Mouse (Mus musculus) induced T-regulatory cell, adult 2 months (primary cell): ENCODE data around the gene Spem2.
"Not testable (repeated sequence)": the region's sequence is repeated elsewhere in the genome, so short reads cannot be mapped to it uniquely, and the experiment has no call there.

Source experiments
- DNase-seq: peaks from one replicate; pipeline ENCODE4 v3.0.0-alpha.2; 2012; ENCODE audit warnings: low read depth

The Spem2 gene

DNA sequence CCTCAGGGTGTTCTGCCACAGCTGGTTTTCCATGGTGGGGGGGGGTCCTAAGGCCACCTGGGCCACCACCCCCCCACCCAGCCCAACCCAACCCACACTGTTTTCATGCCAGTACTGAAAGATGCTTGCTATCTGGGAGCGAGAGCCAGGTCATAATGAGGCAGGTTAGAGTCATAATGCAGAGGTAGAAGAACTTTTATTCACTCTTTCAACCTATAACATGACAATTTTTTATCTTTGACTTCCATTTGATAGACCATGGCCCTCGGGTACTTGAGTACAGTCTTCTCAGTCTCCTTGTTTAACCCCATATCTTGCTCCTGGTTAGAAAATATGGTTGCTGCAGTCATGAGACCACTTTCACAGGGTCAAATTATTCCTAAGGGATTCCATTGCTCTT is at the start of gene Spem2:
Gene Spem2, minus strand, starts transcription at position 101 of the 400 bp plus-strand sequence.
- DNase-seq = no peak

DNA sequence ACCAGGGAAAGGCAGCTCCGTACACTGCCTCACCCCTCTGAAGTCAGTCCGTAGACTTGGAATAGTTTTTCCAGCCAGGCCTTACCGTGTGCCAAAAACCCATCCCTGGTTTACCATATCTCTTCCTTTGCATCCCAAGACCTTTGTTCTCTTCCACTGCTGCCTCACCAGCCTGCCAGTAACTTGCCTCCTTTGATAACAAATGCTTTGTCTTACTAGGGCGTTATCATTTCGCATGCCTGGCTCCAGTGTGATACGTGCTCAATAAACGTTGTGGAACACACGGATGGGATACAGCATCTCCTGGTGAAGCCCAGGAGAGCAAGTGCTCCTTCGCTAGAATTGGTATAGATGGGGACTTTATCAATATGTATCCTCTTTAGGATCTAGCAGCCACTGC is 49.1 kb upstream of the Spem2 start:
- no peak for DNase-seq

DNA sequence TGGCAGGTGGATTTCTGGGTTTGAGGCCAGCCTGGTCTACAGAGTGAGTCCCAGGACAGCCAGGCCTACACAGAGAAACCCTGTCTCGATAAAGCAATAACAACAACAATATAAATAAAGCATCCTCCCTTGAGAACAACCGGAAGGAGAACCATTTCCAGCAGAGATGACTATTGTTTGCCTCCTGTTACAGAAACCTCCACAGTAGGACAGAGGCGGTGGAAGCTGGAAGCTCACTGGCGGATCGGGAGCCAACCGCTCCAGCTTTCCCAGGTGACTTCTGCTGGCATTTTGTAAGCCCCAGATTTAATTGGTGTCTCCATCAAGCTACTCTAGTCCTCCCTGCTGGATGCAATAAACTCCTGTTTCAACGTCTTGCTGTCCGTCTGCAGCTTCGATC is 47.3 kb upstream of the Spem2 start:
- DNase-seq = no peak

DNA sequence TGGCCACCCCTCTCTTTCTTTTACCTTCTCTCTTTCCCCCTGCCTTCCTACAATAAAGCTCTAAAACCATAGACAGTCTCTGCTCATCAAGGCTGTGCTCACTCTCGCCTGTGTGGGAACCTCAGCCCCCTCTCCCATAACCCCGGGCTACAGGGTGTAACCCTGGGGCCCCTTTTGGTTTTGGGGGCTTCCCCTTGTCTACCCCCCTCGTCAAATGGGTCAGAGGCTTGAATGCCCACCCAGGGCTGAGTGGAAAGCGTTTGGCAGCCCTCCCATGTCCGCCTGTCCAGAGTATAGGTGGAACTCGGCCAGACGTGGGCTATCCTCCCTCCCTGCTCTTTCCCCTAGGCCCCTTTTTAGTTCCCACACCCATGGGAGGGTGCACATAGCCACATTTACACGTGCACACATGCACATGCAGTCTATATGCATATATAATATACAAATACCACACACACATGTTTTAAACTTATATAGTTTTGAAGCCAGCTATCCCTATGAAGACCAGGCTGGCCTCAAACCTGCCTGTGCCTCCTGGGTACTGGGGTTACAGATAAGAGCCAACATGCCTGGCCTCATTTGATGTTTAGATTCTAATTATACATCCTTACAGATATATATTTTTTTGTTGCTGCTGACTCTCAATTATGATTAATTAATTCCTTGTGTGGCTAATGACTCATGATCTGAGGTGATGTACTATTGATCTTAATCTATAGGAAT is 46.0 kb upstream of the Spem2 start:
- DNase-seq = no peak

DNA sequence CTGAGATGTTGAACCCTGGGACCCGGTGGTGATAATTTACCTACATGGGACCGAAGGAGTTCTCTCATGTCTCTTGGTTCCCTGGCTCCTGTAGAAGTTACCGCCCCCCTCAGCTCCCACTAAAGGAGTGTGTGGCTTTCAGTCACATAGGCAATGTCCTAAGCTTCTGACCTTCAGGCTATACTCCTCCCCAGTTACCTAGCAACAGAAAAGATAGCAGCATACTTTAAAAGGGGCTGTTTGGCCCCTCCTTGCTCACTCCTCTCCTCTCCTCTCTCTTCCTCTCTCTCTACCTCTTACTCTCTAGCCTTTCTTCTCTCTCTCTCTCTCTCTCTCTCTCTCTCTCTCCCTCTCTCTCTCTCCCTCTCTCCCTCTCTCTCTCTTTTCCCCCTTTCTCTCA is 45.5 kb upstream of the Spem2 start:
- DNase-seq = not testable (repeated sequence)

DNA sequence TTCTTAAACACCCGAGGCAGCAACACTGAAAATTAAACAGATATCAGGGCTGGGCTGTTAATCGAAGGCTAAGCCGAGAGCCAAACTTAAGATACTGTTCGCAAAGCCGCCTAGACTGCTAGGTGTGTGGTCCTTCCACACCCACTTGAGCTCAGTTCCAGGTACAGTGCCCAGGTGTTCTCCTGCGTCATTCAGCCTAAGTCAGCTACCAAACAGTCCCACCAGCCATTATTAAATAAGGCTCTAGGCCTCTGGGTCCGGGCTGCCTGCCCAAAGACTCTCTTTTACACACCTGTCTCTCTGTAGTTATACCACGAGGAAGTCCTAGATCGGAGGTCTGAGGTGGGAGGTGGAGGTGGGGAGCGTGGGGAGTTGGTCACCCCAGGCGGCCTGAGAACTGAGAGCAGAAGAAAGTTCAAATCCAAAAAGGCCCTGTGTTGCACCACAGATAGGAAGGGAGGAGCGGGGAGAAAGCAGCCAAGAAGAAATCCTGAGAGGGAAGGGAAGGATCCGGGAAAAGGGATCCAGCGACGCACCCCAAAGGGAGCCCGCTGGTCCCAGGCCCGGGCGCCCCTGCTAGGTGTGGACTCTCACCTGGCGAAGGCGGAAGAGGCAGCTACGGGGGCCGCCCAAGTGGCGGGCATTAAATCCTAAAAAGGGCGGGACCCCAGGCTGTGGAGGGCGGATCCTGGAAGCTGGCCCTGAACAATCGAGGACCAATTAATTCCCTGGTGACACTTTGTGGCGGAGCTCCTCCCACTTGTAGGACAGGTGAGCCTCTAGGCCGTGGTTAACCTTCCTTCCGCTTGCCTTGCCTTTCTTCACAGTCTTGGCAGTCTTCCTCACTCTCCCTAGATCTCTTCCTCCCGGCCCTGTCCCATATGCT is 40.1 kb upstream of the Spem2 start, which contains the start of gene Tnk1:
Gene Tnk1, minus strand, starts transcription at position 618 of the 886 bp plus-strand sequence.
- DNase-seq = no peak

DNA sequence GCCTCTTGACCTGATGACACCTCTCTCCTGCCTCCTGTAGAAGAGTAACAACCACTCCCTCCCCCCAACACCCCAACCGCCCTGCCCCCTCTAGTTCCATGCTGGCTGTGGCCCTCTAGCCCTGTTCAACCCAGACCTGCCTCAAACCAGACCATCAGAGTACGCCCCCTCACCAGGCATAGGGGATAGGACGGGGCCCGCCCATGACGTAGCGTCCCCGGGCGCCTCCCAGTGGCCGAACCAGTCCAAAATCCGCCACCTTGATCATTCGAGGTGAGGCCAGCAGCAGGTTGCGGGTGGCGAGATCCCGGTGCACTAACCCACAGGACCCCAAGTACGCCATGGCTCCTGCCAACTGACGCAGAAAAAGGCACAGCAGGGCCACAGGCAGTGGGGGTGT is 37.1 kb upstream of the Spem2 start:
- peak; percentile 61 for DNase-seq

DNA sequence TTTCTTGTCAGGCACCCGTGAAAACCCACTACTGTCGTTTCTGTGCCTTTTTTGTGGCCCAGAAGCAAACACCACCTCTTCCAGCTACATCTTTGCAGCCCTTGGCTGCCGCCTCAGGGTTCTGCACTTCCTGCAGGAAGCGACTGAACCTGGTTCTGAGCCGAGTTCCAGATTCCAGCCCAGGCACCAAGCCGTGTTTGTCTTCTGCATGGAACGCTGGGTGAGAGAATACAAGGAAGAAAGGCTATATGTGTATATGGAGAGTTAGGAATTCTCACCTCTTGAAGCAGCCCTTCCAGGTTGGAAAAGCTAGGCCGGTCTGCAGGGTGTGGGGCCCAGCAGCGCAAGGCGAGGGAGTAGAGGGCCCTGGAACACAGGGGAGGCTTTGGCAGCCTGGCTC is 36.4 kb upstream of the Spem2 start:
- no peak for DNase-seq

DNA sequence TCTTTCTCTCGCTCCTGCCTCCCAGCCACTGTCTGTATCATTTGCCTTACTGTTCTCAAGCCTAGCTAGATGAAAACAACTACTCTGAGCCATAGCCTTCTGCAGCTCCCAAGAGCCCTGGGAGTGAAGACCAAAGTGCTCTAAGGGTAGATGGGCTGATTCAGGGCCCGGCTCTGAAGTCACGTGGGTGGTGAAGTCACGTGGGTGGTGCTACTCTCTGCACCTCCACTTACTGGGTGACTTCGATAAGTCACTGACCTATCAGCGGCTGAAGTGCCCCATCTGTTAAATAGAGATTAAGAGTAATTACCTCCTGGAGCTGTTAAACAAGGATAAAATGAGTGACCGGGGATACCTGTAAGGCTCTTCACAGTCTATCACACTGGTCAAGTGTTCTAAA is 35.7 kb upstream of the Spem2 start:
- DNase-seq = peak; percentile 40

DNA sequence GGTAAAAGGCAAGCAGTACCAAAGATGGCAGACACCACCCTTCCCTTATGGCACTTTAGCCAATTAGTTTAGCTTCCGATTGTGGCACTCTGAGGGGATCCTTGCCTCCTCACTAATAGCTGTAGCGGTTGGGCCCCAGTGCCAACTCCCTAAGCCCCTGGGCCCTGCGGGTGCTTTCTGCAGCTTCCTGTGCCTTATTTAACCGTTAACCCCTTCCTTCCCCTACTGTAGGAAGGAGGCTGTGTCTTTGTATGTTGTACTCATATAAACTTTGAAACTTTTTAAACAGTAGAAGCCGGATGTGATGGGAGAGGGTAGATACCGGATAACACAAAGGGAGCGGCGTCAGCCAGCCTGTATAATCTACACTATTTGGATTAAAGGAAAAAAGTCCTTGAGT is 32.5 kb upstream of the Spem2 start:
- no peak for DNase-seq

DNA sequence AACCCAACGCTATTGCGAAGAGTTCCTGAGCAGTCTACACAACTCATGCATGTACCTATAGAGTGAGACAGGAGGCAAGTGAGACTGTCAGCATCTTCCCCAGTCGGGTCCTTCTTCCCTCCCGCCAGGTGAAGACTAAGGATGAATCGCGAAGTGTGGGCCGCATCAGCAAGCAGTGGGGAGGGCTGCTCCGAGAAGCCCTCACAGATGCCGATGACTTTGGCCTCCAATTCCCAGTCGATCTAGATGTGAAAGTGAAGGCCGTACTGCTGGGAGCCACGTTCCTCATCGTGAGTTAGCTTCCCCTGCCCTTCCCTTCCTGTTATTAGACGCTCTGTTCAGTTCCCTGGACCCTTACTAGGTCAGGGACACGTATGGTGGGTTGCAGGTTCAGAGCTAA is 31.6 kb upstream of the Spem2 start:
- DNase-seq = no peak

DNA sequence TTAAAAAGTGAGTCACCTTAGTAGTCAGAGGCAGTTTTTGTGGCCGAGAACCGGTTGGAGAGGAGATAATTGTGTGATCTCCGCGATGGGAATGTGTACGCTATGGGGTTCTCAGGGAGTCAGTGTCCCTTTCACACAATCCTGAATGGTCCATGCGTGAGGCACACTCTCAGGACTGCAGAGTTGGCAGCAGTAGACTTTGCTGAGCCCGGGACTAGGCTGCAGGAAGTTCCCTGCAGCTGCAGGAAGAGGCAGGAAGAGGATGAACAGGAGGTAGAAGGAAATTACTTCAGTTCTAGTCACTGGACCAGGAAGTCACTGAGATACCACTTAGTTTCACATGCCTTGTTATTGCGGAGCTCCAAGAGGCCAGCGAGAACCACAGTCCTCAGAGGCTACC is 30.9 kb upstream of the Spem2 start:
- DNase-seq = no peak

DNA sequence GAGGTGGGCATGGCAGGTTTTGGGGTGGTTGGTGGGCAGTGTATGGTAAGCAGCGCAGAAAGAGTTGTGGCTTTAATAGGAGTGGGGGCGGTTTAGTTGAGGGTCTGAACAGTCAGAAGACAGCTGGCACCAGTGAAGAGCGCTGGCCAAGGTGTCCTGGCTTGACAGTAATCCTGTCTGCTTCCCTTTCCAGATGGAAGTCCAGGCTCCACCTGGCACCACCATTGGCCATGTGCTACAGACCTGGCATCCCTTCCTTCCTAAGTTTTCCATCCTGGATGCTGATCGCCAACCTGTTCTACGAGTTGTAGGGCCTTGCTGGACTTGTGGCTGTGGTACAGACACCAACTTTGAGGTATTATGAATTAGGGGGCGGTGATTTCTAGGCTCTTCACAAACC is 29.8 kb upstream of the Spem2 start:
- DNase-seq = no peak

DNA sequence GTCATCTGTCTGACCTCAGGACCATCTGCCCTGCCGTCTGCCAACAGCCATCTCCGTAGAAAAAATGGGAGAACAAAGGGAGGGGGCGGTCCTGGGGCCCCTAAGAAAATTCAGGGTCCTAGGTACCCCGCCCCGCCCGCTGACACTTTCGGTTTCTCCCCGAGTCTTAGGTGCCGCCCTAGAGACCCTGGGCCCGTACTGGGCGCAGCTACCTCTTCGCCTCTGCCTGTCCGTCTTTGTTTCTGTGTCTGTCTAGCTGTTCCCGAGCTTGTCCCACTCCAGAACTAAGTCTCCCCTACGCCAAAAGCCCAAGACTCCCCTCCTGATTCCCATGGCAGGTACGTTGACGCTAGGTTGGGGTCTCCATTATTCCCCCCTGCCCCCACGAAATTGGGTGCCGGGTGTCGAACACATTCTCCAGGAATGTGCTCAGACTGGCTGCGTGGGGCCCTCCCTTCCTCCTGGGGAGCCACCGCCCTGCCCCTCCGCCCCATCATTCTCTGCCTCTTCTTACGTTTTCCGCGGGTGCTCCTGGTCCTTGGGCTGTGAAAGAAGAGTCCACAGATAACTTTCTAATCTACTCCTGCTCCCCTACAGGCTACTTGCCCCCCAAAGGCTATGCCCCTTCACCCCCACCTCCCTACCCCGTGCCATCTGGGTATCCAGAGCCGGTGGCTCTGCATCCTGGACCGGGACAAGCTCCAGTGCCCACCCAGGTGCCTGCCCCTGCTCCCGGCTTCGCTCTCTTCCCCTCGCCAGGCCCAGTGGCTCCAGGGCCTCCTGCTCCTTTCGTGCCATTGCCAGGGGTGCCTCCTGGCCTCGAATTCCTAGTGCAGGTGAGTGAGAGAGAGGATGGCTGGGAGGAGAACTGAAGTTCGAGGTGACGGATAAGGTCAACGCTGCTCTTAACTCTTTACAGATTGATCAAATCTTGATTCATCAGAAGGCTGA is 28.7 kb upstream of the Spem2 start:
- peak; percentile 85 for DNase-seq

DNA sequence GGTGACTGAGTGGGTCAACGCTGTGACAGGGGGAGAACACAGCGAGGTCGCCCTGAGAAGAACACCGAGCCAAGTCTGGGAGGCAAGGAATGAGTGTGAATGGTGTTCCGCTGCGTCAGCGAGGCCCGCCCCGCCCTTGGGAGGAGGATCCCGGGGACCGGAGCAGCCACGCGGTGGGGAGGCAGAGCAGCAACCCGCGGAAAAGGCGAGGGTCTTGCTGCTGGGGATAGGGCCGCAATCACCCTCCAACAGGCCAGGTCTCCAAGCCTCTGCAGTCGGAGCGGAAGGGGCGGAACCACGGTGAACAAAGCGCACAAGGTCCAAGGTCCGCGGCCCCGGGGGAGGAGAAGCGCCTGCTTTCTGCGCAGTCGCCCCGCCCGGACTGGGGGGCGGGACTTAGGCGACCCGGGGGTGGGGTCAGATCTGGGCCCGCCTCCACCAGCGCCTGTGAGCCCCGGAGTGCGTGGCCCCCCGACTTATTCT is 28.0 kb upstream of the Spem2 start, which contains the start of gene Plscr3:
Gene Plscr3, plus strand, starts transcription at position 179 of the 483 bp plus-strand sequence.
- DNase-seq = peak; percentile 92

DNA sequence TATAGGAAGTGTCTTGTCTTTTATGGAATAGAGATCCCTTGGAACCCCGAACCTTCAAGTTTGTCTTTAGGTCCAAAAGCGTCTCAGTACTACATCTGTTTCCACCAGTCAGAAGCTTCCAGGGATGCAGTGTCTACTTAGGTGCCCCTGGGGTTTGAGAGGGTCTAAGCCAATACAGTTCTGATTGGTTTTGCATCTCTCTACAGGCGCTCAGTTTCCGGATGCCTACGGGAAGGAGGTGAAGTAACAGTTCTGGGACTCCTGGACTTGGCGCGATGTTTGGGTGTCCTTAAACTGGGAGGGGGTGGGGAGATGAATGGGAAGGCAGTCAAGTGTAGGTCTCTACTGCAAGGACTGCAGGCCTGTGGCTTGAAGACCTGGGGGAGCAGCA is 20.4 kb upstream of the Spem2 start:
- no peak for DNase-seq

DNA sequence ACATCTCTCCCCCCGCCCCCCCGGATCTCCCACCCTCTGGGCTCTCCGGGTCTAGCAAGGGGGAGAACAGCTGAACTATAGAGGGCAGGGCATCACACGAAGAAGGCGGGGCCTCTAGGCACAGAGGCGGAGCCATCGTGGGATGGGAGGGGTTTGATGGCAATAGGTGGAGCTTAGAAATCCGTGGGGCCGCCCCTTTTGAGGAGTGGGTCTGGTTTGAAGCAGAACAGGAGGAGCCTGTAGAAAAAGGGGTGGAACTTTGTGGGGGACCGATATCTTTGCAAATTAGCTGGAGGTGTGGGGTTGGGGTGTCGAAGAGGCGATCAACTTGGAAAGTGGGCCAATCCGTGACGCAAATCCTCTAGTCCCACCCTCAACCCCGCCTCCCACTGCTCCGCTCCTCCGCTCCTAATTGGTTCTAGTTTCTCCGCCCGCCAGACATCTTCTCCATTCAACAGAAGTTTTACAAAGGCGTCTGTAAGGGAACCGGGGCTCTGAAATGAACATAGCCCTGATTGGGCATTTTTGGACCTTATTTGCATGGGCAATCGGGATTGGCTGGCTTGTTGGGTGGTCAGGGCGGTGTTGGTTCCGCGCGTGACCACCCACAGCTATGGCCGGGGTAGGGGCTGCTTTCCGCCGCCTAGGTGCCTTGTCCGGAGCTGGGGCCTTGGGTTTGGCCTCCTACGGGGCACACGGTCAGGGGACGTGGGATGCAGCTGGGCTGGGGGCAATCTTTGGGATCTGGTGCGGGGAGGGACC is 19.9 kb upstream of the Spem2 start, which contains the start of gene Tmem256:
Gene Tmem256, plus strand, starts transcription at position 563 of the 762 bp plus-strand sequence.
- DNase-seq = peak; percentile 98

DNA sequence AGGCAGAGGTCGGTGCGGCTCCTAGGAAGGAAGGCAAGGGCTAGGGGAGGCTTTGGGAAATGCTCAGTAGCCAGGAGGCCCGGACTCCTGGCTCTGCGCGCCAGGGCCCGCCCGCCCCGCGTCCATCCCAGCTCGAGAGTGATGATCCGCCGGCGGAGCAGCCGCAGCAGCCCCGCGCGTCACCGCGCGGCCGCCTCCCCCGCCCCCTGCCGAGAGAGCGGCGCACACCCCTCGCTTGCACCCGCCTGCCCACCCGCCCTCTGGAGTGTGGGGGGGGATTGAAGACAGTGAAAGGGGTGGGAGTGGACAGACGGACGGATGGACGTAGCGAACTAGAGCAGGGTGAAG is 19.3 kb upstream of the Spem2 start, which contains the start of gene Nlgn2:
Gene Nlgn2, minus strand, starts transcription at position 181 of the 348 bp plus-strand sequence.
- DNase-seq = no peak

DNA sequence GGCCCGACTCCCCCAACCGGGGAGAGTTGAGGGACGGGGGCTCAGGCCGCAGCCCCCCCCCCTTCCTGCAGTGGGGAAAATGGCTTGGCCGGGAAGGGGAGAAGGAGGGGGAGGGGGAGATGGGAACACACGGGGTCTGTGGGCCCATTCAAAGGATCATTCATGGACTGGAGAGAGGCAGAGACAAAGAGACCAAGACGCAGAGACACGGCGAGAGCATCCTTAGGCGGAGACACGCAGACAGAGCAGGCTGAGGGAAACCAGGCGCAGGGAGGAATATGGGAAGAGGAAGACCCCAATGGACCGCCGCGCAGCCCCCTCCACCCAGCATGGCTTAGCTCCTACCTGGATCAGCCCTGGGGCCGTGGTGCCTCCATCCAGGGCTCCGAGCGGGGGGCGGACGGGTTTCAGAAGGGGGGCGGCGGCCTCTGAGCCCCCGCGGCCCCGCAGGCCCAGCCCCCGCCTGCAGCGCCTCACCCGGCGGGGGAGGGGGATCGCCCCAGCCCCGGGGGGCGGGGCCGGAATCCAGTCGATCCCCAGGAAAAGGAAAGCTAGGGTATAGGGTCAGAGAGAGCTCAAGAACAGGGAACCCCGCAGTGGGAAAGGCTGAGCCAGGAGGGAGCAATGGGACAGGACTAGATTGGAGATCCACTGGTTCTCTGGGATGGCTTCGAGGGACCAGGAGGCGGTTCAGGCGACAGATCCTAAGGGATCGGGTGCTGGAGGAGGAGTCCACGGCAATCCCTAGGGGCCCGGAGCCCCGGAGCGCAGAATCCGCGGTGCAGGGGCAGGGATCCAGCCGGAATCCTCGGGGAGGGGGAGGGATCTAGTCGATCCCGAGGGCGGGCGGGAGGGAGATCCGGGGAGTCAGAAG is 18.7 kb upstream of the Spem2 start:
- peak; percentile 55 for DNase-seq

DNA sequence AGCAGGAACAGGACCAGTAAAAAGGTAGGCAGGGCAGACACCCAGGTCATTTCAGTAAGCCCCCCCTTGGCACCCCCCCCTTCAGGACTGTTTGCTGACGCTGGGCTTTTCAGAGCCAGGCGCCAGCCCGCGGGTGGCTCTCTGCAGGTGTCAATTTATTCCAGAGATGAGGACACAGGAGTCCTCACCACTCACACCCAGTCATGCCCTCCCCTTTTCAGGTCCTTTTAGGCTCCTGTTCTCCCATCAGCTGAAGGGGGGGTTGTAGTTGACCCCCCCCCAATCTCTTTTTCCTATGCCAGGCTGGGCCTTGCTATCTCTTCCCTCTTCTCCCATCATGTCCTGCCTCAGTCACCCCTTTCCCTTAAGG is 17.7 kb upstream of the Spem2 start:
- peak; percentile 40 for DNase-seq
